Mouse (Mus musculus) cerebellum, adult 11 months (tissue): Measurements from ENCODE around the gene Zbtb20.

ENCODE experiments used
- DNase-seq: peaks from one replicate; pipeline ENCODE4 v3.0.0; 2022

Zbtb20 gene

DNA sequence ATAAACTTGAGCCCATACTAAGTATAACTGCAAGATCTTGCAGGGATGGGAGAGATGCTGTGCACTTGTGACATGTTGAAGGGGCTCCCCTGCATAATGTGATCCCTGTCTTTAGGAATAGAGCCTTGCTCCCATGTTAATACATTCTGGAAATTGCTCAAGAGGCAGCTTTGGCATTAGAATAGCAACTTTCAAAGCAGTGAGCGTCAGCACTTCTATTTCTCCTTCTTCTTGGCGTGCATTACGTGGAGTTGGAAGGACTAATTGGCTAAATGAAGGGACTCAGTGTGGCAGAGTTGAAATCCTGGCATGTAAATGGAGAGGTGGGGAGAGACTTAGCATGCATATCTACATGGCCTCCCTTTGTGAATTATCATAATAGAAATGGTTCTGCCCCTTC, 658.4 kb downstream of the Zbtb20 start:
- no peak for DNase-seq

DNA sequence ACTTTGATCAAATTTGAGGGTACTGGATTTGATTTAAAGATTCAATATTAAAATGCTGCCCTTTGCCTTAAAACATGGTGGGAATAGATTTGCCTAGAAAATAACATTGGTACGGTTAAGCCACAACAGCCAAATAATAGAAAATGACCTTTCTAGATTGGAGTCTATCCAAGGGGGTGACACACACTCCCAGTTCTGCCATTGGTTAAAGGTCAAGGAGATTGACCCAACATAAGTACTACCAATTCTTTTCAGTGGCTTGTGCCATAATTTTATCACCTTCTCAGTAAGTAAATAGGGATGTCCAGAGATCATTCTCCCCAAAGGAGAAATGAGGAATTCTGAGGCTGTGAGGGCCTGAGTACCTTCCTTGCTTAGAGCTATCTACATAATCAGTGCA, 660.2 kb downstream of the Zbtb20 start:
- no peak for DNase-seq

DNA sequence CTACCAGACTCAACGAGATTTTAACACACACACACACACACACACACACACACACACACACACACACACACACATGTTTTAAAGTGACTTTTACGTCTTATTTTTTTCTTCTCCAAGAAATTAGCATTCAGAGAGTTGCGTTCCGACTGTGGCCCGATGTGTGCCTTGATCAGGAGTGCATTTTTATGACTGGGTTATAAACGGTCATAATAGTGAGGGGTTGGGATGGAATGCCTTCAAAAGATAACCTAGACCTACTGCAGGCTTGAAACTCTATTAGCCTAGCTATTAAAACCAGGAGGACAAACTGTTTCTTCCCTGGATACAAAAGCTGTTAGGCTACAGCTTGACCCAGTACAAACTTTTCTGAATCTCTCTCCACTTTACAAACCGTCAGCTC, 661.5 kb downstream of the Zbtb20 start:
- no peak for DNase-seq

DNA sequence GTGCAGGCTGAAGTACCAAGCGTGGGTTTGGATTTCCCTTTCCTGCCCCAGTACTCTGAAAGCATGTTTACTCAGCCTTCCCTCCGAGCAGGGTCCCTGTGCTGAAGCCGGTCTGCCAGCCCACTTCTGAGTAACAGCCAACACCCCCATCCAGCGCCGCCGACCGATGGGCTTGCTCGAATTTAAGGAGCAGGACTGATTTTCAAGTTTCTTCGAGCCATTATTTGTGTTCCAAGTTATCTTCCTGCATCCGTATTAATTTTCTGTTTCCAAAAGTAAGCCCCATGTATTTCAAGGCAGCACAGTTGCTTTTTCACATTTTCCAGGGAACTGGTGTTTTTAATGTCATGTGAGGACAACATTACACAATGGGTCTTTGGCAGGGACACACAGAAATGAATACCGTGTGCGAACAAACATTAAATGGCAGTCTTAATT, 664.0 kb downstream of the Zbtb20 start:
- DNase-seq = no peak

DNA sequence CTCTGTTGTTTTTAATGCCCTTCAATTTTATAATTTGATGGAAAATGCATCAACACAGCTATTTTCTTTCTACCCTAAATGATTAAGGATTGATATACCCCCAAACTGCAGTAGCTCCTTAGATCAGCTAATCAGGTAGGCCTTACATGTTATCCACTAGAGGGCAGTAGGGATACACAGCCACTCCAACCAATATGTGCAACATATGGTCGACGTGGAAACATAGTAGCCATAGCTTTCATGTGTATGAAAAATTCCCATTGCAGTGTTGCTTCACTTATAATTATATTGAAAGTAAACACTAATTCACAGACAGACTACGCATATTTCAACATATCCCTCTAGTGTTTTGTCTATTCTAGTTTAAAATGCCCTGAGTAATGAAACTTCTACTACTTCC, 664.4 kb downstream of the Zbtb20 start:
- DNase-seq = no peak

DNA sequence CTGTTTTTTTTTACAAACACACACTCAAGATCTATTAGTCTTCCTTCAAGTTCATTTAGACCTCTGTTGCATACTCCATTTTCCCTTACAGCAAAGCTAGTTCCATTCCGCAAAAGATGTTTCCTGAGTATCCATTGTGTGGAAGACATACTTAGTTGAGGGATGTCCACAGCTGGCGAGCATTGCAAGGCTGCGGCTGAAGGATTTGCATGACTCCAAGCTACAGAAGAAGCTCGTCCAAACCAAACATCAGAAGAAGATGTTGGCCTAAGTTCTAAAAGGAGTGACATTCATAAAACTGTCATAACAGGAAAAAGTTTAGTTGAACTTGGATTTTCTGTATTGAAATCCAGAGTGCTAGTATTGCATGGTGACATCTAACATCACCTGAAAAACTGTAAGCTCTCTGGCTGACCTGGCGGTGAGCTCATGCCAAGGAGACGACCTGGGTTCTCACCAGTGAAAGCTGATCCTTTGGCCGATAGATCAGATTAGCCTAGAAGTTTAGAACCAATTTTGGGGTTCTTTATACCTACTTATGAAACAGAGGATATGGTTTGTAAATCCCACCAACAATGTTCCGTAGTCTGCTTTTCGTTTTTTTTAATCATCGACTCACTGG, 665.0 kb downstream of the Zbtb20 start:
- no peak for DNase-seq

DNA sequence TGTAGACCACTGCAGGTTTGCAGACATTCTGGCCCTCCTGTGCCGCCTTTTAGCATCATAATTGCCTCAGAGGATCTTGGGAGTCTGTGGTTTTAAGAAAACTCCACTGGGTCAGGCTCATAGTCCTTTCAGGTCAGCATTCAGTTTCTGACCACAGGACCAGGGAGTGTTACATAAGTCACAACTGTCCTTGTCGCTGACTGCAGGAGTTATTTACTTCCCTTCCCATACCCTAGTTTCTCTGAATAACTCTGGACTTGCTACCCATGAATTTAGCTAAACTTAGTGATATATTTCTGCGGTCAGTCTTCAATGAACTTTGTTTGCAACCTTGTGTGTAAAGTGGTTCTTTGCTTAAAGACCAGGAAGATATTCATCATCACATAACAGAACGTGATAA, 669.6 kb downstream of the Zbtb20 start:
- no peak for DNase-seq

DNA sequence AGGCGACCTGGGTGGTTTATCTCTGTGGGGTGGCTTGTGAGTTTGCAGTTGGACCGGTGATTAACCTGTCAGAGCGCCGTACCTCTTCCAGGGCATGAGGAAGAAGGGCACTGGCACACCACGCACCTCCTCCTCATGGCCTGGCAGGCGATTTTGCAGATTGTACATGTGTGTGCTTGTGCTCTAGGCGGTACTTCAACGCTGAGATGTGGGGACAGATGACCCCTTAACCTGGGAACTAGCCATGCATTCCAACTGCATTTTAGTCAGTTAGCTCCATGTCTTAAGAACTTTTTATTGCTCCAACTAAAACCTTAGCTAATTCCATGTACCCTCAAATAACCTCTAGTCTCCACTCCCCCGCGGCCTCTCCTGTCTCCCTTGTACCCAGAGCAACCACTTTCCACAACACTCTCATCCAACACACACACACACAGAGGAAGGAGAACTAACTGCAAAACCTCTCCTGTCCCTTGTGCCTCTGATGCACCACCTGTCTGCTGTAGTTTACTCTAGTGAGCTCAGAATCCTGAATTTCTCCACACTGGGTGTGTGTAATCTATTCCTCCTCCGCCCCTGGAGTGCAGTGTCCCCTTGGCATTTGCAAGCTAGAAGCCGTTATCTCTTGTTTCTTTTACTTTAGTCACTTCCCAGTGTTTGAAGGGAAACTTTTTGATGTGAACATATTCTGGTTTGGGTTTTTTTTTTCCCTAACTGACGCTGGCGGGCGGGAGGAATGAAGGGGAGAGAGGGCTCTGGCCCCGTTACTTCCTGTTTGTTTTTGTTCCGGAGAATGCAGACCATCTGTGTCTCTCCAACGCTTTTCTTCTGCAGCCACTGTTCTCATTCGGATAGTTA, 671.9 kb downstream of the Zbtb20 start:
- DNase-seq = no peak

DNA sequence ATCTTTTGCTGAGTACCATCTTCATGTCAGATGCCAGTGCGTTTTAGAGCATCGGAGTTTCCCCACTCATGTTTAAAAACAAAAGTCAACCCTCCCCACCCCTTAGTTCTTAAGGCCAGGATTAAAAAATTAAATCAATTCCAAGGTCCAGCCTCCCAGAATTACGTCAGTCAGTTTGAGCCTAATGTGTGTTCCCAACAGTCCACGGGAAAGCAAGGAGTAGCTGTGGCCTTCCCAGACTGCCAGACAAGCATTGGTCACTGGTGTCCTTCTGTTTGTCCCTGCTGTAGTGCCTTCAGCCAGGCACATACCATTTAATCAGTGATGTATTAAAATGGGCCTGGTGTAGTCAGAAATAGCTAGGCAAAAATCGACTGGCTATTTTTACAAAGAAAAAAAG, 673.1 kb downstream of the Zbtb20 start:
- no peak for DNase-seq

DNA sequence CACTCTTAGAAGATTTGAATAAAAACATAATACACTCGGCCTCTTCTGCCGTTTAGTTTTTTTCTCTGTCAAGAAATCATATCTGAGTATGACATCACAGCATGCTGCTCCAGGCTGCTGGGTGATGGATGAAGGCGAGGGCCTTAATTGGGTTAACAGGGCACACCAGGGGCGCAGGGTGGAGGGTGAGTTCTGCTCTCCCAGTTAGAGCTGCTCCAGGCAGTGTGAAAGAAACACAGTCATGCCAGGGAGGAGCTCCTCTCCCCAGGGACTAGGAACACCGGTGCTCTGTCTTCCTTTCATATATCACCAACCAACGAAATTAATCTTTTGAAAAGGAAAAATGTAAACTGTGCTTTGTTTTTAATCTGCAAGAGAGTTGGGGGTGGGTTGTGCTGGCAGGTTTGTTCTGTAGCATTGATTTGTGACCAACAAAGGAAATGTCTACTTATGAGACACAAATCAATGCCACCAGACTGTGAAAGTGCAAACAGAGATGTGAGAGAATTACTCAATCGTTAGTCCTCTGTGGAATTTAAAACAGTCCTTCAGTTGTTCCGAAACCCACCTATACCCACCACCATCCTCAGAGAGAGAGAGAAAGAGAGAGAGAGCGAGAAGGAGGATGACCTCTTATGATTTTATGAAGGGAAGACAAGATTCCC, 673.9 kb downstream of the Zbtb20 start:
- no peak for DNase-seq

DNA sequence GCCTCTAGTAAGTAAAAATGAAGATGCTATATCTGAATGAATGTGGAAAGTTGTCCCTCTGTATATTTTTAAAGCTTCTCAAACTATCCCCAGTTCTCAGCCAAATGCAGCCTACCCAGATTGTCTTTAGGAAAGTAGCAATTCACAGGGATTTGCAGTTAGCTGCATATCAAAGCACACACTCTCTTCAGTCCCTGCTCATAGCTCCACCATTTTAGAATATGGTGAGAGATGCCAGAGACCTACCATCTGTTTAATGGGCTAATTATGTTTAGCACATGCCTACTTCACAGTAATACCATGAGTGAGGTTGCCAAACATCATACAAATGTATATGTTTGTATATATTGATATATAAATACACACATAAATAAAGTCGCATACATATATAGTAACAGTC, 676.8 kb downstream of the Zbtb20 start:
- DNase-seq = no peak

DNA sequence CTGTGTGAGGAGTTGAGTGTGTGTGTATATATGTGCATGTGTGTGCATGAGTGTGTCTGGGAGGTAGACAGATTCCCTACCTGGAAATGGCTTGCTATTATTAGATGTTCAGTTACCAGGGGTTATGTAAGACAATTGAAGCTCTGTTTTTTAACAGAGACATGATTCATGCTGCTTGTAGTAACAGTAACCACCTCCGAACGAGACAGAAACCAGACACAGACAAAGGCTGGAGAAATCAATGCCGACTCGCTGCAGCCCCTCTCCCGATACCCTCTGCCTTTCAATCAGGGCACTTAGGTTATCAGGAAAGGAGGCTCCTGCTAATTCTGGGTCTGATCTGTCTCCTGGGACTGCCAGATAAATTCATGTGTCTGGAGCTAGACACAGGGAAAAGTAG, 681.7 kb downstream of the Zbtb20 start:
- no peak for DNase-seq

DNA sequence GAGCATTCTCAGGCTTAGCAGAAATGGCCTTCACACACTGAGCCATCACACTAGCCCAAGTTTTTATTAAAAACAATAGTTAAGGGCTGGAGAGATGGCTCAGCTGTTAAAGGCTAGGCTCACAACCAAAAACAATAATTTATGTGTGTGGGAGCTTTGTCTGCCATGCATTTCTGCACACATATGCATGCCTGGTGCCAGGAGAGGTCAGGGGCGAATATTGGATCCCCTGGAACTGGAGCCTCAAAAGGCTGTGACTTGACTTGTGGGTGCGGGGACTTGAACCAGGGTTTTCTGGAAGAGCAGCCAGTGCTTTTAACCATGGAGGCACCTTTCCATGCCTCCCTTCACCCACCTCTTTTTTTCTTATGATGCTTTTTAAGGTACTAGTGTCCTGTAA, 685.6 kb downstream of the Zbtb20 start:
- no peak for DNase-seq

DNA sequence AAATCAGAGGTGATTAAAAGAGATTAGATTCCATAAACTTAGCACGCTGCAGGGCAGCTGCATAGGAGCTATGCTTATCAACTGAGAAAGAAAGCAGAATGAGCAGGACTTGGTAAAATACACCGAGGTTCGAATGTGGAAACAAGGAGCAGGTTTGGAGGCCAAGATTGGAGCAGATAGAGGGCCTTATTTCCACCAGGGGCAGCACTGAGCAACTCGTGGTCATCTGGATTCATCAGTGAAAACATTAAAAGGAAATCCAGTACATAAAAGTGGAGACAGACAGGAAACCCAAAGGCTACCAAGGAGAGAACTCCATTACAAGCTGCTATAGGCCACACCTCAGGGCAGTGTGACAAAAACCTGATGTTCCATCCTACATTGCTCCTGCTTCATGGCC, 686.3 kb downstream of the Zbtb20 start:
- no peak for DNase-seq

DNA sequence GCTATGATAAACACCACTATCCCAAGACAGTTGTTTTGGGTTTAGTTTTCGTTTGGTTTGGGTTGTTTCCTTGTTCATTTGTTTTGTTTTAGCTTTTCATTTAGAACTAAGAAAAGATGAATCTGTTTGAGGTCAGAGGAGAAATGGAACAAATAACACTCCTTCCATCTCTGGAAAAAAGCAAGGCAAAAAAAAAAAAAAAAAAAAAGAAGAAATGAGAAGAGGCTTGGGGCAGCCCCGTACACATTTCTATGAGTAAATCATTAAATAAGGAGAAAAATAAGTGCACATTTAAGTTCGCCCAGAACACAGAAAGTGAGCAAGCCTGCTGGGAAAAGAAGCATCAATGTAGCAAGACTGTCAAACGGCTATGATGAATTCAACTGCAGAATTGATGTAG, 690.2 kb downstream of the Zbtb20 start:
- no peak for DNase-seq

DNA sequence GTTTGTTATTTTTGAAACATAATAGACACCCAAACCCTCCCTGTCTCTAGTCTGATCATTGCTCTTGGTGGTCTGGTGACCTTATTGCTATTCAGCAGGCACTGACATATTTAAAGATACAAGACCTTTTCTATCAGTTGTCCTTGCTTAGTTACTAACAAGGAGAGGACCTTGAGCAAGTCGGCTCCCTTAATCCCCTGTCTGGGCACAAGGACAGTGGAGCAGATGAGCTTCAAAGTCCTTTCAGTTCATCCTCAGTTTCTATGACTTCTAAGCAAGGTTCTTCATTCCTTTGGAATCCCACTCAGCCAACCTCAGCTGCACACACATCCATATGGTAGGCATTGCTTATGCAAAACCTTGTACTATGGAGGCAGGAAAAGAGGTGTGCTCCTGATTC, 690.8 kb downstream of the Zbtb20 start:
- no peak for DNase-seq

DNA sequence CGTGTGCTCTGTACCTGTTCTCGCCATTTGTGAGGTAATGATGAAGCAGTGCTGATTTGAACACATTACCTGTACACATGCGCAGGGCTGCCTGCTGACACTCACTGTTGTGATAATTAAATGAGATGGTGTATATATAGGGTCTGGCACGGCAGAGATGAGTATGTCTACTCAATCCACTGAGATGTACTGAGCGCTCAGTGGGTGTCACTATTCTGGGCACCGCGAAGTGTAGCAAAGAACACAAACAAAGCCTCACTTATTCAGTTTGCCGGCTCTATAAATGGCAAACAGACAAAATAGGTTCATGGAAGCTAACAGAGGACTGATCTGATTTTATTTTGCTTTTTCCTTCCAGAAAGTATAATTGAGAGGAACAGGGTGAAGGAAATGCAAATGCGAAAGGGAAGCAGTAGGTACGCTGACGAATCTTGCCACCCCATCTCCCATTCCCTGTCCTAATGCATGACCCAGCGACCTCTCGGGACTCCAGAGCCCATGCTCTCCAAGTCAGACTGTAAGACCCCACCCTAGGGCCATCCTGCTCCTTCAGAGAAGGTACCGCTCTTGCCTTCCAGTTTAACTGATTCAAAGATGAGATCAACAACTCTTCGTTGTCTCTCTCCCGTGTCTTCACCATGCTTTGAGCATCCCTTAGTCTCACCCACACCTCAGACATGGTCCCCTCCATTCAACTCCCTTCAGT, 695.8 kb downstream of the Zbtb20 start:
- no peak for DNase-seq

DNA sequence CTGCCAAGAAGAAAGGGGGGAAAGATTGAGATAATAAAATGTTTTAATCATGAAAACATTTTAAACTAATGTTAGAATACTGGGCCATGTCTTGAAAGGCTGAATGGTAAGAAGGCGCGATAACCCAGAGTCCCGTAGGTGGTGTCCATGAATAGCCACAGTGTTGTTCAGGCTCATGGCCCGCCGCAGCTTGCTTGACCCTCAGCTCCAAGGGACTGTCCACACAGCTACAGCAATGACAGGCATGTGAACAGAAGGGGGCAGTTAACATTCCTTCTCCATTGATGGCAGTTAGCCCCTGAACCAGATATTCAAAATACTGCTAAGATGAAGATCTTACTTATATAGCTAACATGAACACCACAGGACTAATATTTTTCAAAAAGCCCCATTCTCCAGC, 696.5 kb downstream of the Zbtb20 start:
- no peak for DNase-seq

DNA sequence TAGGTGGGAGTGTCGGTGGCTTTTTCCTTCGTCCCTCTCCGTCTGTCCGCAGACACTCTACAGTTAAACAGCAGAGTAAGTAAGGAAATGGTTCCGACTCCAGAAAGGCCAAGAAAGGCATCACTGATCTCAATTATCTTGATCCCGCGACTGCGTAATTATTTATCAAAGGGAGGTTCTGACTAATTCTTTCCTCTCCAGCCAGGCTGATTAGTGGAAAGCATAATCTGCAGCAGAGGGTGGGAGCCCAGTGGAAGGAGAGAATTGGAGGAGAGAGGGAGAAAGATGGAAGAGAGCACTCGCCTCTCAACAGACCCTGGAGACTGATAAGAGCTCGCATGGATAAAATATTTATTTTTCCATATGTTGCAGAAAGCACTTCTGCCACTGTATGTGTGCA, 697.1 kb downstream of the Zbtb20 start:
- no peak for DNase-seq

DNA sequence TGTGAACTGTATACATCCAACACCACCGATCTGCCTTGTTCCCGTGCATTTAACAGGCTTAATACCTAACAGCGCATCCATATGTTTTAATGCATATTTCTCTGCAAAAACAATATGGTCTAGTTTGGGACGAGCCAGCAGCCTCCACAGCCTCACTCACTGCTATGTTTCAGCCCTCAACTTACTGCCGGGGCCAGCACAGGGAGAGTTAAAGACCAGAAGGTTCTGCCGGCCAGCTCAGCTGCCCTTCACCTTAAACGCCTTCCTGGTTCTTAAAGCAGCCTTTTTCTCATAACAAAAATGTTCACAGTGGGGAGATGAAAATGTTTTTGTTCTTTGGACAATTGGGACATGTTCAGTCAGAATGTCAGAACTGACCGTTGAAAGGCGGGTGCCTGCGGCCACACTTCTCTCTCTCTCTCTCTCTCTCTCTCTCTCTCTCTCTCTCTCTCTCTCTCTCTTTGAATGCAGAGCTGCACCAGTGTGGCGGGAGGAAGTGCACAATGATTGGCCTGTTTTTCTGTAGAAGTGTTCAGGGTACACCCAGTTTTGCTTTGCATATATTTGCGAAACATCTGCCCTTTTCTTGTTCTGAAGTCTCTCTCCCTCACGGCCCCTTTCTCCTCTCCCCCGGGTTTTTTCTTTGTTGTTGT, 697.6 kb downstream of the Zbtb20 start:
- no peak for DNase-seq

DNA sequence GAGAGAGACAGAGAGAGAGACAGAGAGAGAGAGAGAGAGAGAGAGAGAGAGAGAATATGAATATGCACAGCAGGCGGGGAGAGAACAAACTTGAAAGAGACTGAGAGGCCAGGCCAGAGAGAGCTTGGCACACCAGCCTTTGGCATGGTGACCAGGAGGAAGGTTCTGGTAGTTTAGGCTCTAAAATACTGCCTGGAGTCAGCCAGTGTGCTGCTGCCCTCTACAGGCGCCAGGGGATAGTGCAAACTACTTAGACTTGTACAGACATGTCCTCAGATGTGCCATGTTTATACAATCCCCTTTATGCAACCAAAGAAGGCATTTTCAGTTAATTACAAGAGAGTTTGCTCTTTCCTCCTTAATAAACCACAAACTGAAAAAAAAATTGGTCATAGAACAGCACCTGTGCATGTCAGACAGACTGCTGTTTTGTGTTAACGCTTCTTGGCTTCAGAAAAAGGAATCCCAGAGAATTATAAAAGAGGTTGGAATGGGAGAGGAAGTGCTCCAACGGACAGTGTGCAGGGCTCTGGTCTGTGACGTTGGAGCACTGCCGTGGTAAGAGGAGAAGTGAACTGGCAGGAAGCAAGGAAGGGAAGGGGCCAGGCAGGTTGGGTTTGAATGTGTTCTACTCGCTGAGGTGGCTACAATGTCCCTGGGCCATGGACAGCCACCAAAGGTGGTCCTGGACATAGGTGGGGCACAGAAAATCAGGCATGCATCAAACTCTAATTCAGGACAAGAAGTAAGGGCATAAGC, 698.5 kb downstream of the Zbtb20 start:
- DNase-seq = peak; percentile 90

DNA sequence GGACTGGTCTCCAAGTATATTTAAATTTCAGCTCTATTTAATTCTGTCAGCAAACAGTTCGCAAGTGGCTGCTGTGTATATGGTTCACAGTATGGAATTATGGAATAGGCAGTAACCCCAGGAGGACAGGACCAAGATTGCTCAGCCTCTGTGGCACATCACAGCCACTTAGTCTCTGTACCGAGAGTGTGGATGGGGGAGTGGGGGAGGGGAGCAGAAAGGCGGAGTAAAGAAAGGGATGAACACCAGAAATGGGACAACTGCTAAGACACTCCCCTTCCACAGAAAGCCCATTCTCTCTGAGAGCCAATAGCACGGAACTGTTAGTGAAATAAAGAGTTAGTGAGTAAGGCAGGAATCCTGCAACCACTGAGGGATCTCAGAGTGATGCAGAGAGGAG, 699.4 kb downstream of the Zbtb20 start:
- DNase-seq = no peak
